ENCODE assay signal across 7 mouse cellular contexts in the genomic region with DNA sequence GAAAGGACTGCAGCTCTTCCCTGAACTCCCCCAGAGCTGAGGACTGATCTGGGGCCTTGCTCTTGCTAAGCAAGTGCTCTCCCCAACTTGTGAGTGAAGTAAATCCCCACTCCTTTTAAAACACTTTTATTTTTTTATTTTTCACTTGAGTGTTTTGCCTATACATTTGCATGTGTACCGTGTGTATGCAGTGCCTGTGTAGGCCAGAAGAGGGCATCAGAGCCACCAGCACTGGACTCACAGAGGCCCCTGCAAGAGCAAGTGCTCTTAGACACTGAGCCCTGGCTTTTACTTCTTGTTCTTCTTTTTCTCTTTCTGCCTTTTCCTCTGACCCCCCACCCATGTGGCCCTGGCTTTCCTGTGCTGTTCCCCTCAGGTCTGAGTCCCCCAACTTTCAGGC. TPM values are rescaled to one million over a fixed set of nuclear protein-coding genes. Genes with fewer than 3 reads are reported as not detected.
DNase-seq lines count a peak whose midpoint lies in the region; ATAC-seq and TF ChIP-seq lines count a peak whose summit lies in the region.
"Not testable (repeated sequence)": the region's sequence is repeated elsewhere in the genome, so short reads cannot be mapped to it uniquely, and the experiment has no call there.

No protein-coding gene starts in this region.

- intact Hi-C loops in gastrocnemius, adult 2 months (cut with DNase I): not testable (repeated sequence)

- not testable (repeated sequence) for TF ChIP-seq EP300 in liver, embryonic 14.5 days (IDR thresholded peaks at IDR 0.05; ENCODE audit: low read depth)

- H3K36me3 ChIP-seq in intestine, postnatal 0 days (ENCODE audit: control insufficient read depth, insufficient read depth); liver, embryonic 14.5 days (replicated peaks; ENCODE audit: control insufficient read depth, insufficient read depth, low read depth); midbrain, embryonic 11.5 days (ENCODE audit: control insufficient read depth, insufficient read depth, low read length): not testable (repeated sequence)

- not testable (repeated sequence) for H3K4me2 ChIP-seq in intestine, postnatal 0 days (replicated peaks; ENCODE audit: low read depth); liver, embryonic 14.5 days (ENCODE audit: low read depth); midbrain, embryonic 11.5 days

- H3K9ac ChIP-seq in intestine, postnatal 0 days (ENCODE audit: low read depth, low read length); liver, embryonic 14.5 days (replicated peaks); midbrain, embryonic 11.5 days (ENCODE audit: low read length): not testable (repeated sequence)

- H3K27ac ChIP-seq in gastrocnemius, adult 2 months; intestine, postnatal 0 days (ENCODE audit: low read depth, low read length); liver, embryonic 14.5 days; midbrain, embryonic 11.5 days (ENCODE audit: low read depth, low read length): not testable (repeated sequence)

- H3K9me3 ChIP-seq in intestine, postnatal 0 days (ENCODE audit: control insufficient read depth); liver, embryonic 14.5 days (ENCODE audit: control insufficient read depth, low read length); midbrain, embryonic 11.5 days (ENCODE audit: control insufficient read depth, low read length): not testable (repeated sequence)

- not testable (repeated sequence) for H3K4me1 ChIP-seq in intestine, postnatal 0 days (replicated peaks; ENCODE audit: control insufficient read depth, insufficient read depth, low read length); liver, embryonic 14.5 days (replicated peaks; ENCODE audit: control insufficient read depth in 2 of 2, insufficient read depth in 2 of 2, low read length in 1 of 2); midbrain, embryonic 11.5 days (ENCODE audit: control insufficient read depth, insufficient read depth, low read length)

- TF ChIP-seq CTCF in gastrocnemius, adult 2 months (IDR thresholded peaks at IDR 0.05): peak; percentile 7; the same call in 1 of the 2 replicates
- 0 out of 2 replicates have a peak, but pooled peaks have one; percentile 24 for TF ChIP-seq CTCF in intestine, postnatal 0 days (IDR thresholded peaks at IDR 0.05; ENCODE audit: low read depth)
- peak; percentile 22; the same call in 1 of the 2 replicates for TF ChIP-seq CTCF in liver, embryonic 14.5 days (IDR thresholded peaks at IDR 0.05; ENCODE audit: low read depth)

- not testable (repeated sequence) for H3K27me3 ChIP-seq in intestine, postnatal 0 days (replicated peaks; ENCODE audit: control insufficient read depth, insufficient read depth, low read length); liver, embryonic 14.5 days (ENCODE audit: control insufficient read depth, insufficient read depth, low read length); midbrain, embryonic 11.5 days (ENCODE audit: control insufficient read depth, insufficient read depth, low read length)

- peak; percentile 4 for DNase-seq in 416B (ENCODE audit: low read depth)
- DNase-seq in ES-CJ7 (ENCODE audit: low read depth, low spot score): peak; percentile 45
- DNase-seq in ZHBTc4 (ENCODE audit: low read depth, low spot score): peak; percentile 74
- DNase-seq in gastrocnemius, adult 2 months; liver, embryonic 14.5 days (ENCODE audit: low read depth in 3 of 3, low spot score in 3 of 3): not testable (repeated sequence)
- peak; percentile 80 for DNase-seq in midbrain, embryonic 11.5 days (ENCODE audit: low spot score, missing footprints)

- 82% methylated on average over 1 of the region's 1 CpGs for WGBS in intestine, postnatal 0 days
- 74% methylated on average over 1 of the region's 1 CpGs for WGBS in liver, embryonic 14.5 days (ENCODE audit: insufficient replicate concordance)
- 87% methylated on average over 1 of the region's 1 CpGs for WGBS in midbrain, embryonic 11.5 days

- ATAC-seq in intestine, postnatal 0 days; liver, embryonic 14.5 days (ENCODE audit: insufficient read depth); midbrain, embryonic 11.5 days (ENCODE audit: low FRiP score): not testable (repeated sequence)

- H3K4me3 ChIP-seq in gastrocnemius, adult 2 months; intestine, postnatal 0 days (ENCODE audit: low read depth, low read length); liver, embryonic 14.5 days (ENCODE audit: insufficient read depth in 1 of 2, low read depth in 2 of 2, low read length in 2 of 2); midbrain, embryonic 11.5 days (ENCODE audit: low read depth, low read length): not testable (repeated sequence)

RNA-seq across cellular contexts. Expression of gene Slc2a12, which starts 56.2 kb away (rescaled TPM):
- 10 to 100 TPM; 13.3 to 13.8 TPM for total RNA-seq in gastrocnemius, adult 2 months (2021)
- 0.27 and 0.30 TPM in 2 replicates for polyA plus RNA-seq in intestine, postnatal 0 days (2015; fragmentation: Nextera tagmentation; extraction: Ambion mirVana)
- 0.02 and 0.03 TPM in 2 replicates for polyA plus RNA-seq in liver, embryonic 14.5 days (2012; rRNA removed)
- not detected in 2 replicates for polyA plus RNA-seq in liver, embryonic 14.5 days (2014; fragmentation: Nextera tagmentation; extraction: Ambion mirVana)
- 3.2 and 4.2 TPM in 2 replicates for polyA plus RNA-seq in midbrain, embryonic 11.5 days (2014; fragmentation: Nextera tagmentation; extraction: Ambion mirVana)
